Mouse (Mus musculus) hindbrain, embryonic 15.5 days (tissue): ENCODE measurements around the gene Cbx4. TPM values are rescaled to one million over a fixed set of nuclear protein-coding genes. Genes with fewer than 3 reads are reported as not detected.

Experiments used
- ATAC-seq: fragments of 200-750 bp; cut with Nextera tagmentation; 2 replicates; pipeline ENCODE4 v1.8.0; 2017; ENCODE audit warnings: low read depth, moderate number of reproducible peaks, moderate TSS enrichment; ENCODE audit not compliant: low FRiP score
- H3K27ac ChIP-seq: fragments of 300-500 bp; sonication (generic); replicated peaks from 2 replicates; pipeline ENCODE4 v1.5.1; 2015; ENCODE audit warnings: mild to moderate bottlenecking, inconsistent platforms
- H3K27me3 ChIP-seq: fragments of 300-500 bp; sonication (generic); 2 replicates; pipeline ENCODE4 v1.6.1; 2015; ENCODE audit warnings: control low read depth, inconsistent platforms
- H3K36me3 ChIP-seq: fragments of 300-500 bp; sonication (generic); 2 replicates; pipeline ENCODE4 v1.6.1; 2015; ENCODE audit warnings: control low read depth, inconsistent platforms
- H3K4me1 ChIP-seq: fragments of 300-500 bp; sonication (generic); replicated peaks from 2 replicates; pipeline ENCODE4 v1.6.1; 2015; ENCODE audit warnings: control low read depth, inconsistent platforms
- H3K4me2 ChIP-seq: fragments of 300-500 bp; sonication (generic); 2 replicates; pipeline ENCODE4 v1.6.1; 2015; ENCODE audit warnings: moderate library complexity, mild to moderate bottlenecking, inconsistent platforms
- H3K4me3 ChIP-seq: fragments of 300-500 bp; sonication (generic); 2 replicates; pipeline ENCODE4 v1.5.1; 2015; ENCODE audit warnings: mild to moderate bottlenecking, inconsistent platforms
- H3K9ac ChIP-seq: fragments of 300-500 bp; sonication (generic); 2 replicates; pipeline ENCODE4 v1.6.1; 2015; ENCODE audit warnings: inconsistent platforms
- H3K9me3 ChIP-seq: fragments of 300-500 bp; sonication (generic); 2 replicates; pipeline ENCODE4 v1.6.1; 2016; ENCODE audit warnings: control low read depth, inconsistent platforms
- WGBS: fragments of 180-500 bp; shearing (Covaris S2); methylation state at CpG from one replicate; pipeline ENCODE4 v1.1.7; 2015; 5-methylcytosine and 5-hydroxymethylcytosine counted together
- polyA plus RNA-seq: library from polyadenylated mRNA; unstranded; fragments of >200 nt; fragmentation: Nextera tagmentation; extraction: Ambion mirVana; gene quantifications from 2 replicates; pipeline ENCODE4 v1.2.1, GENCODE M21; 2015

Cbx4 gene
- 21.9 and 23.2 TPM in 2 replicates for polyA plus RNA-seq

DNA sequence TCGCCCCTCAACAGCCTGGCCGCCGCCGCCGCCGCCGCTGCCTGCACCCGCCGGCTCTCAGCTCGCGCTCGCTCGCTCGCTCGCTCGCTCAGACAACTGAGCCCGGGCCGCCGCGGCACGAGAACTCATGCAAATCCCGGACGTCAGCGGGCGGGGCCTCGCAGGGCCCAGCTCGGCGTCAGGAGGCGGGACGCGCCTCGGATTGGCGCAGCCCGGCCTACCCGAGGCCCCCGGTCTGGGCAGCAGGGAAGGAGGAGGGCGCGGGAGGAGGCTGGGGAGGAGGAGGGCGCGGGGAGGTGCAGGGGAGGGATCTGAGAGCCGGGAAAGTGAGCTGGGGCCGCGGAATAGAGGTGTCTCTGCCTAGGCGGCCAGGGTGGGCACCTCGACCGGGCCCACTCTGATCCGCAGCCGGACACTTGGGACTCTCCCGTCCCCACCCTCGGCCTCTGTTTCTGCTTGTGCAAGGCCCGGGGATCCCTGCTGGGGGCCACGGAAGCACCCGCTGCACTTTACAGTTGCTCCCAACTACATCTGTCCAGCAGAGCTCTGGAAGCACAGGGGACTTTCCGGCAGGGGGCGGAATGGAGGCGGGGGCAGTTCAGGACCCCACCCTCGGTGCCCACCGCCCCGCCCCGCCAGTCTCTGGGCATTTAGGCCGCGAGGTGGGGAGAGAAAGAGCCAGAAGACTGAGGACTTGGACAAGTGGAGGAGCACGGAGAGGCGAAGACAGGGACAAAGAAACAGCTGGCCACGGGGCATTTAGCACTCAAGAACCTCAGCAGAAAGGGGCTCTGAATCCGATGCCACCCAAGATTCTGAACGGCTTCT lies at the start of gene Cbx4:
Cbx4 (minus strand) TSS at position 78 of the 828 bp plus-strand sequence.
- H3K36me3 ChIP-seq = peaks cover 12% of the 10 kb centered on the region
- no peaks in the 10 kb centered on the region for H3K9me3 ChIP-seq
- H3K4me1 ChIP-seq = peaks cover 79% of the 10 kb centered on the region
- peak within 1 kb of the TSS; percentile 83 for H3K9ac ChIP-seq
- peak; percentile 89 for ATAC-seq
- peaks cover 31% of the 10 kb centered on the region for H3K27me3 ChIP-seq
- peak within 1 kb of the TSS; percentile 96 for H3K27ac ChIP-seq
- peak within 1 kb of the TSS; percentile 64 for H3K4me3 ChIP-seq
- H3K4me2 ChIP-seq = peak within 1 kb of the TSS; percentile 90
- under 1% methylated on average over 53 of the region's 67 CpGs for WGBS

DNA sequence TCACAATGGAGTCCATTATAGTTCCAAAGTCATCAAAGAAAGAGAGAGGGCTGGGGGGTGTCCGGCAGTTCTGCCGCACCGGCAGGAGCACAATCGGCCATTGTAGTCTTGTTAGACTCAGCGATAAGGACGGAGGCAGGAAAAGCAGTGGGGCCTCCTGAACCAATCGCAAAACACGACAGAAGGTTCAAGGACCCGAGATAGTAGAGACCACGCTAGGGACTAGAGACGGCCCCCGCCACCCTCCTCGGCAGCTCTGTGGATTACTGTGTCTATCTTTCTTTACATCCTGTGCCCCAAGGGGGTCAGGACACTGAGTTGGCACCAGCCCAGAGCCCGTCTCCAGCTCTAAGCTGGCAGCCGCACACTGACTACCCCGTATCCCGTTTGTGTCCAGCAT lies 48.6 kb upstream of the Cbx4 start:
- Histone ChIP-seq H3K9me3 (no peaks in the 10 kb centered on the region), H3K36me3 (no peaks in the 10 kb centered on the region), H3K27ac (peak overlapping the region; percentile 12; the same call in 1 of the 2 replicates), H3K4me1 (peaks cover 26% of the 10 kb centered on the region), H3K4me2 (0 out of 2 replicates have a peak overlapping the region, but pooled peaks have one; percentile 15), H3K9ac (no peak overlapping the region), H3K4me3 (no peak overlapping the region), H3K27me3 (no peaks in the 10 kb centered on the region)
- ATAC-seq = no peak
- WGBS = 13% methylated on average over 17 of the region's 17 CpGs

- Histone ChIP-seq H3K9ac (no peak overlapping the region), H3K4me1 (peaks cover 36% of the 10 kb centered on the region), H3K36me3 (no peaks in the 10 kb centered on the region), H3K4me2 (no peak overlapping the region), H3K4me3 (no peak overlapping the region), H3K27ac (peak overlapping the region; percentile 12; the same call in 1 of the 2 replicates), H3K9me3 (no peaks in the 10 kb centered on the region), H3K27me3 (no peaks in the 10 kb centered on the region)
- WGBS = 70% methylated on average over 5 of the region's 5 CpGs
- ATAC-seq = no peak
These were observed 47.6 kb upstream of the Cbx4 start for GRCm38 (mm10) chr11:119133437-119134221.

DNA sequence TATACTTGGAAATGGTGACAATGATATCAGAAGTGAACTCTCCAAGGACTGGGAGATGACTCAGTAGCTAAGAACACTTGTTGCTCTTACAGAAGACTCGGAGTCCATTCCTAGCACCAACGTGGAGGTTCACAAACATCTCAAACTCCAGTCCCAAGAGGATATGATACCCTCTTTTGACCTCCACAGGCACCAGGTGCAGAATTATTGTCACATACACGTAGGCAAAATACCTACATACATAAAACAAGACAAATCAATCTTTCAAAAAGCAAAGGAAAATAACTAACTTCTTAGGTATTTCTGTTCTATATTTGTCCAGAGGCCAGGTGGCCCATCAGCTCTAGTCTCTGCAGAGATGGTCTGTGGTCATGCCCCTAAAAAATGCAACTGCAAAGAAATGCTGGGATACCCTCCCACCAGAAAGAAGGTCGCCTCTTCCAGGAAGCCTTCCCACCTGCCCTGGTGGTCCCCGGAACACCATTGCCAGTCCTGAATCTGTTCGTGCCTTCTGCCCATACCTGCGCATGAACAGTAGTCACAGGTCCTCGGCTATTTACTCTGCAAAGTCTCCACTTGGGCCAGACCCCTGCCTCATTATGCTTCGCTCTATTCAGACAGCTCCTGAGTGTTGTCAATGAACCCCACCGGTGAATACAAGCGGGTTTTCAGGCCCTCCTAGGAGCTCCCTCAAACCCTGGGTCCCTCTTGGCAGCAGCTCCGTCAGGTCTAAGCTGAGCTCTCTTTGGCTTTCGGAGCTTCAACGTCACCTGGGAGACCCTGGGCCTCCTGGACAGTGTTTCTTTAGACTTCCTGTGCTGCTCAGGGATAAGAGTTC lies 46.4 kb upstream of the Cbx4 start:
- H3K4me3 ChIP-seq = no peak overlapping the region
- ATAC-seq = no peak
- H3K4me1 ChIP-seq = peaks cover 48% of the 10 kb centered on the region
- 78% methylated on average over 14 of the region's 14 CpGs for WGBS
- no peak overlapping the region for H3K4me2 ChIP-seq
- H3K27ac ChIP-seq = no peak overlapping the region
- H3K36me3 ChIP-seq = no peaks in the 10 kb centered on the region
- H3K27me3 ChIP-seq = no peaks in the 10 kb centered on the region
- H3K9ac ChIP-seq = no peak overlapping the region
- no peaks in the 10 kb centered on the region for H3K9me3 ChIP-seq

GRCm38 (mm10) chr11:119130081-119130765 lies 44.2 kb upstream of the Cbx4 start:
- Histone ChIP-seq H3K4me3 (peak overlapping the region; percentile 18), H3K9ac (no peak overlapping the region), H3K4me1 (peaks cover 67% of the 10 kb centered on the region), H3K36me3 (no peaks in the 10 kb centered on the region), H3K4me2 (peak overlapping the region; percentile 50), H3K9me3 (no peaks in the 10 kb centered on the region), H3K27me3 (no peaks in the 10 kb centered on the region), H3K27ac (0 out of 2 replicates have a peak overlapping the region, but pooled peaks have one; percentile 49)
- WGBS = 8% methylated on average over 21 of the region's 24 CpGs
- peak; percentile 43; the same call in 1 of the 2 replicates for ATAC-seq

- Histone ChIP-seq H3K4me2 (peak overlapping the region; percentile 50), H3K9me3 (no peaks in the 10 kb centered on the region), H3K4me1 (peaks cover 63% of the 10 kb centered on the region), H3K27me3 (no peaks in the 10 kb centered on the region), H3K36me3 (no peaks in the 10 kb centered on the region), H3K27ac (peak overlapping the region; percentile 49; the same call in 1 of the 2 replicates), H3K9ac (no peak overlapping the region), H3K4me3 (peak overlapping the region; percentile 18)
- ATAC-seq = no peak
- 51% methylated on average over 18 of the region's 18 CpGs for WGBS
These were observed 43.4 kb upstream of the Cbx4 start for GRCm38 (mm10) chr11:119129281-119130058.

DNA sequence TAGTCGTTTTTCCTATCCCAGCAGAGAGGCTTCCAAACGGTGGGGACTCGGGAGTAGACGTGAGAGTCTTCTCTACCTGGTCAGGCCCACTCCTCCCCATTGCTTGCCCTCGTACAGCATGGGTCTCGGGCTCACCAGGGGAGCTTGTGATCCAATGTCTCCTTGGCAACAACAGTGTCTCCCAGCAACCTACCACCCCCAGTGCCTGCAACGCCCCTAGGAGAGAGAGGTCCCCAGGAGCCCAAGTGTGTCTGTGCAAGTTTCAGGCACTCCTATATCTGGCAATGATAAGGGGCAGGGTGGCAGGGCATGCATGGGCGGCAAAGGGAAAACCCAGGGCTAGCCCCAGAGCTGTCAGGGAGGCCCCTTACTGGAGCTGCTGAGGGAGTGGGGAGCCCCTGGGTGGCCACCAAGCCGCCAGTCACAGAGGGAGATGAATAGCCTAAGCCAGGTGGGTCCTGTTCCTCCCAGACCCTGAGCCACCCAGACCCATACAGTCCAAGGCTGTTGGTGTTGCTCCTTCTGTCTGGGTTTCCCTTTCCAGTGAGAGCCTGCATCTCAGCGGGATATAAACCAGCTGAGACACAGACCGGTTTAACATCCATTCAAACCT lies 42.8 kb upstream of the Cbx4 start:
- no peak overlapping the region for H3K27ac ChIP-seq
- H3K36me3 ChIP-seq = no peaks in the 10 kb centered on the region
- peaks cover 56% of the 10 kb centered on the region for H3K4me1 ChIP-seq
- no peaks in the 10 kb centered on the region for H3K9me3 ChIP-seq
- ATAC-seq = no peak
- H3K4me2 ChIP-seq = no peak overlapping the region
- no peaks in the 10 kb centered on the region for H3K27me3 ChIP-seq
- H3K9ac ChIP-seq = no peak overlapping the region
- no peak overlapping the region for H3K4me3 ChIP-seq
- 30% methylated on average over 11 of the region's 11 CpGs for WGBS

GRCm38 (mm10) chr11:119127686-119128473 lies 41.9 kb upstream of the Cbx4 start:
- Histone ChIP-seq H3K9ac (no peak overlapping the region), H3K36me3 (no peaks in the 10 kb centered on the region), H3K4me2 (no peak overlapping the region), H3K27me3 (no peaks in the 10 kb centered on the region), H3K27ac (no peak overlapping the region), H3K9me3 (no peaks in the 10 kb centered on the region), H3K4me1 (peaks cover 54% of the 10 kb centered on the region), H3K4me3 (no peak overlapping the region)
- no peak for ATAC-seq
- 61% methylated on average over 9 of the region's 9 CpGs for WGBS

GRCm38 (mm10) chr11:119127147-119127546 lies 41.1 kb upstream of the Cbx4 start:
- Histone ChIP-seq H3K4me3 (no peak overlapping the region), H3K9me3 (no peaks in the 10 kb centered on the region), H3K36me3 (no peaks in the 10 kb centered on the region), H3K4me1 (peaks cover 54% of the 10 kb centered on the region), H3K27me3 (no peaks in the 10 kb centered on the region), H3K27ac (0 out of 2 replicates have a peak overlapping the region, but pooled peaks have one; percentile 17), H3K9ac (no peak overlapping the region), H3K4me2 (0 out of 2 replicates have a peak overlapping the region, but pooled peaks have one; percentile 18)
- no peak for ATAC-seq
- WGBS = 25% methylated on average over 12 of the region's 12 CpGs
